Mouse (Mus musculus) heart, embryonic 13.5 days (tissue): ENCODE data around the gene Unc13a. TPM values are rescaled to one million over a fixed set of nuclear protein-coding genes. Genes with fewer than 3 reads are reported as not detected.

Experiments
- ATAC-seq: fragments of 200-750 bp; cut with Nextera tagmentation; 2 replicates; pipeline ENCODE4 v1.8.0; 2017; ENCODE audit warnings: moderate TSS enrichment; ENCODE audit not compliant: insufficient number of reproducible peaks, low FRiP score, low TSS enrichment; ENCODE audit errors: extremely low read depth
- H3K27ac ChIP-seq: fragments of 300-500 bp; sonication (generic); replicated peaks from 2 replicates; pipeline ENCODE4 v1.5.1; 2015; ENCODE audit warnings: moderate library complexity, mild to moderate bottlenecking, inconsistent platforms
- H3K27me3 ChIP-seq: fragments of 300-500 bp; sonication (generic); replicated peaks from 2 replicates; pipeline ENCODE4 v1.6.1; 2015; ENCODE audit warnings: mild to moderate bottlenecking, inconsistent platforms
- H3K36me3 ChIP-seq: fragments of 300-500 bp; sonication (generic); 2 replicates; pipeline ENCODE4 v1.6.1; 2015; ENCODE audit warnings: mild to moderate bottlenecking, inconsistent platforms
- H3K4me1 ChIP-seq: fragments of 300-500 bp; sonication (generic); 2 replicates; pipeline ENCODE4 v1.6.1; 2015; ENCODE audit warnings: inconsistent platforms
- H3K4me2 ChIP-seq: fragments of 300-500 bp; sonication (generic); 2 replicates; pipeline ENCODE4 v1.6.1; 2015; ENCODE audit warnings: inconsistent platforms, mild to moderate bottlenecking, moderate library complexity
- H3K4me3 ChIP-seq: fragments of 300-500 bp; sonication (generic); 2 replicates; pipeline ENCODE4 v1.5.1; 2015; ENCODE audit warnings: moderate library complexity, mild to moderate bottlenecking, inconsistent platforms
- H3K9ac ChIP-seq: fragments of 300-500 bp; sonication (generic); 2 replicates; pipeline ENCODE4 v1.6.1; 2015; ENCODE audit warnings: inconsistent platforms, mild to moderate bottlenecking, moderate library complexity
- H3K9me3 ChIP-seq: fragments of 300-500 bp; sonication (generic); 2 replicates; pipeline ENCODE4 v1.6.1; 2016; ENCODE audit warnings: inconsistent platforms
- WGBS: fragments of 180-500 bp; shearing (Covaris S2); methylation state at CpG from one replicate; pipeline ENCODE4 v1.1.7; 2015; ENCODE audit warnings: mixed read lengths; 5-methylcytosine and 5-hydroxymethylcytosine counted together
- polyA plus RNA-seq: library from polyadenylated mRNA; unstranded; fragments of >200 nt; fragmentation: Nextera tagmentation; extraction: Ambion mirVana; gene quantifications from 2 replicates; pipeline ENCODE4 v1.2.1, GENCODE M21; 2015

Gene Unc13a
- polyA plus RNA-seq, 1 experiment from 2014 or later = 0.40 TPM

GRCm38 (mm10) chr8:71660325-71661120 lies 11.0 kb downstream of the Unc13a start:
- Histone ChIP-seq H3K27me3 (peaks cover 93% of the 10 kb centered on the region), H3K4me2 (no peak overlapping the region)

GRCm38 (mm10) chr8:71659751-71660150 lies 11.8 kb downstream of the Unc13a start:
- H3K36me3 ChIP-seq = no peaks in the 10 kb centered on the region
- WGBS = 56% methylated on average over 1 of the region's 1 CpGs
- H3K9ac ChIP-seq = no peak overlapping the region
- peaks cover under 1% of the 10 kb centered on the region for H3K4me1 ChIP-seq
- ATAC-seq = no peak
- H3K27me3 ChIP-seq = peaks cover 97% of the 10 kb centered on the region
- H3K9me3 ChIP-seq = no peaks in the 10 kb centered on the region
- no peak overlapping the region for H3K4me3 ChIP-seq
- H3K27ac ChIP-seq = no peak overlapping the region
- no peak overlapping the region for H3K4me2 ChIP-seq

More at GRCm38 (mm10) chr8:71660325-71661120, 11.0 kb downstream of the Unc13a start:
- no peak for ATAC-seq
- Histone ChIP-seq H3K36me3 (no peaks in the 10 kb centered on the region), H3K9ac (no peak overlapping the region), H3K4me1 (peaks cover 7% of the 10 kb centered on the region), H3K4me3 (no peak overlapping the region), H3K9me3 (no peaks in the 10 kb centered on the region), H3K27ac (no peak overlapping the region)
- 11% methylated on average over 36 of the region's 36 CpGs for WGBS

- Histone ChIP-seq H3K36me3 (no peaks in the 10 kb centered on the region), H3K4me3 (no peak overlapping the region), H3K4me1 (peaks cover 5% of the 10 kb centered on the region), H3K27me3 (peaks cover 98% of the 10 kb centered on the region), H3K27ac (no peak overlapping the region), H3K9me3 (no peaks in the 10 kb centered on the region), H3K4me2 (no peak overlapping the region), H3K9ac (no peak overlapping the region)
- 26% methylated on average over 17 of the region's 17 CpGs for WGBS
- ATAC-seq = no peak
Observed at GRCm38 (mm10) chr8:71658515-71659049, 13.0 kb downstream of the Unc13a start.

GRCm38 (mm10) chr8:71657816-71658215 lies 13.7 kb downstream of the Unc13a start:
- no peak overlapping the region for H3K9ac ChIP-seq
- H3K4me1 ChIP-seq = peaks cover 5% of the 10 kb centered on the region
- H3K27ac ChIP-seq = no peak overlapping the region
- H3K4me3 ChIP-seq = no peak overlapping the region
- no peak overlapping the region for H3K4me2 ChIP-seq
- H3K9me3 ChIP-seq = no peaks in the 10 kb centered on the region
- WGBS = 24% methylated on average over 9 of the region's 9 CpGs
- peaks cover 98% of the 10 kb centered on the region for H3K27me3 ChIP-seq
- H3K36me3 ChIP-seq = no peaks in the 10 kb centered on the region
- ATAC-seq = no peak

- H3K9me3 ChIP-seq = no peaks in the 10 kb centered on the region
- no peak for ATAC-seq
- no peak overlapping the region; the same call in 1 of the 2 replicates for H3K9ac ChIP-seq
- peak overlapping the region; percentile 44 for H3K4me2 ChIP-seq
- H3K4me1 ChIP-seq = peaks cover 5% of the 10 kb centered on the region
- H3K4me3 ChIP-seq = peak overlapping the region; percentile 25
- WGBS = 2% methylated on average over 24 of the region's 24 CpGs
- peaks cover 94% of the 10 kb centered on the region for H3K27me3 ChIP-seq
- no peak overlapping the region for H3K27ac ChIP-seq
- H3K36me3 ChIP-seq = no peaks in the 10 kb centered on the region
Observed at GRCm38 (mm10) chr8:71654600-71654999, 17.0 kb downstream of the Unc13a start.

GRCm38 (mm10) chr8:71645510-71645909 lies 26.0 kb downstream of the Unc13a start:
- Histone ChIP-seq H3K27ac (no peak overlapping the region), H3K27me3 (peaks cover 19% of the 10 kb centered on the region; the same call in 1 of the 2 replicates), H3K9ac (no peak overlapping the region), H3K4me1 (no peaks in the 10 kb centered on the region), H3K4me2 (no peak overlapping the region), H3K9me3 (no peaks in the 10 kb centered on the region), H3K36me3 (no peaks in the 10 kb centered on the region), H3K4me3 (no peak overlapping the region)
- no peak for ATAC-seq
- WGBS = 71% methylated on average over 9 of the region's 9 CpGs

GRCm38 (mm10) chr8:71639318-71639717 lies 32.2 kb downstream of the Unc13a start:
- Histone ChIP-seq H3K27ac (no peak overlapping the region), H3K4me2 (no peak overlapping the region), H3K4me3 (no peak overlapping the region), H3K9me3 (no peaks in the 10 kb centered on the region), H3K9ac (no peak overlapping the region), H3K27me3 (peaks cover 23% of the 10 kb centered on the region), H3K4me1 (peaks cover 3% of the 10 kb centered on the region), H3K36me3 (no peaks in the 10 kb centered on the region)
- 62% methylated on average over 4 of the region's 4 CpGs for WGBS
- ATAC-seq = no peak

- no peak overlapping the region for H3K27ac ChIP-seq
- H3K36me3 ChIP-seq = no peaks in the 10 kb centered on the region
- H3K4me3 ChIP-seq = no peak overlapping the region
- 67% methylated on average over 6 of the region's 6 CpGs for WGBS
- H3K4me1 ChIP-seq = peaks cover 8% of the 10 kb centered on the region
- ATAC-seq = no peak
- no peak overlapping the region for H3K4me2 ChIP-seq
- H3K9me3 ChIP-seq = no peaks in the 10 kb centered on the region
- peaks cover 33% of the 10 kb centered on the region for H3K27me3 ChIP-seq
- H3K9ac ChIP-seq = no peak overlapping the region
Observed at GRCm38 (mm10) chr8:71638321-71638720, 33.2 kb downstream of the Unc13a start.

GRCm38 (mm10) chr8:71637149-71638095 lies 34.1 kb downstream of the Unc13a start:
- WGBS = 39% methylated on average over 8 of the region's 8 CpGs

GRCm38 (mm10) chr8:71633981-71634667 lies 37.4 kb downstream of the Unc13a start:
- Histone ChIP-seq H3K4me1 (peaks cover 17% of the 10 kb centered on the region), H3K9ac (0 out of 2 replicates have a peak overlapping the region, but pooled peaks have one; percentile 7), H3K27me3 (peaks cover 69% of the 10 kb centered on the region), H3K4me3 (peak overlapping the region; percentile 19), H3K4me2 (peak overlapping the region; percentile 58), H3K9me3 (peaks cover 15% of the 10 kb centered on the region), H3K27ac (no peak overlapping the region), H3K36me3 (no peaks in the 10 kb centered on the region)
- ATAC-seq = no peak
- 5% methylated on average over 26 of the region's 26 CpGs for WGBS

More at GRCm38 (mm10) chr8:71637149-71638095, 34.1 kb downstream of the Unc13a start:
- ATAC-seq = no peak
- Histone ChIP-seq H3K27me3 (peaks cover 42% of the 10 kb centered on the region), H3K9ac (no peak overlapping the region), H3K27ac (no peak overlapping the region), H3K36me3 (no peaks in the 10 kb centered on the region), H3K4me3 (no peak overlapping the region), H3K4me1 (peaks cover 8% of the 10 kb centered on the region), H3K9me3 (peaks cover 8% of the 10 kb centered on the region), H3K4me2 (no peak overlapping the region)
